Mouse (Mus musculus): ENCODE data around the gene Svs2. TPM values are rescaled to one million over a fixed set of nuclear protein-coding genes. Genes with fewer than 3 reads are reported as not detected.

Gene Svs2
- polyA plus RNA-seq, 1 experiment from 2014 or later = not detected

DNA sequence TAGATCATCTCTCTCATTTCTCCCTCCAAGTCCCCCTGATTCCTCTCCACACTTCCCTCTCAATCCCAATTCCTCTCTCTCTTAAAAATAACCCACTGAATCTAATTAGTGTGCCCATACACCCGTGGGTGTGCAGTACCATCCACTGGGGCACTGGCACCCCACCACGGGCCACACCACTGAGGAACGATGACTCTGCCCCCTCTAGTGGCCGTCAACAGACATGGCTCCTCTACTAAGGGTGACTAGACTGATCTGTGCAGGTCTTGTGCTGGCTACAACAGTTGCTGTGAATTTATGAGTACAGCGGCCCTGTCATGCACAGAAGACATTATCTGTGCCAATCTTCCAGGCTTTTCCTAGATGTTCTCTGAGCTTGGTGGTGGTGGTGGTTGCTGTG lies 49.5 kb downstream of the Svs2 start:
- H3K4me1 ChIP-seq (ENCODE audit: control insufficient read depth, insufficient read depth, low read length) = no peaks in the 10 kb centered on the region

More for the DNA sequence above, 49.5 kb downstream of the Svs2 start:
- Histone ChIP-seq H3K36me3 (ENCODE audit: control insufficient read depth, insufficient read depth, low read length) (no peaks in the 10 kb centered on the region), H3K4me2 (no peak overlapping the region), H3K27ac (ENCODE audit: low read depth, low read length) (no peak overlapping the region), H3K9me3 (replicated peaks; ENCODE audit: control insufficient read depth, low read length) (no peaks in the 10 kb centered on the region), H3K4me3 (ENCODE audit: low read depth, low read length) (no peak overlapping the region), H3K9ac (ENCODE audit: low read depth, low read length) (no peak overlapping the region), H3K27me3 (ENCODE audit: control insufficient read depth, insufficient read depth, low read length) (no peaks in the 10 kb centered on the region; the same call in 1 of the 2 replicates)
- ATAC-seq (replicated peaks; ENCODE audit: insufficient number of reproducible peaks, low FRiP score, low TSS enrichment) = no peak
- WGBS (ENCODE audit: insufficient replicate concordance) = 26% methylated on average over 5 of the region's 5 CpGs

Other genes with a start within 250 kb of the Svs2 start
- 254 and 271 TPM in 2 replicates for gene Ywhab, start 243.5 kb downstream of the Svs2 start, polyA plus RNA-seq (2014; fragmentation: Nextera tagmentation; extraction: Ambion mirVana)
- gene Pabpc1l, start 213.0 kb downstream of the Svs2 start, polyA plus RNA-seq (2014; fragmentation: Nextera tagmentation; extraction: Ambion mirVana) = 0.61 and 0.66 TPM in 2 replicates
- gene Stk4, start 168.1 kb downstream of the Svs2 start, polyA plus RNA-seq (2014; fragmentation: Nextera tagmentation; extraction: Ambion mirVana) = 20.8 and 21.4 TPM in 2 replicates
- gene Tomm34, start 167.3 kb downstream of the Svs2 start, polyA plus RNA-seq (2014; fragmentation: Nextera tagmentation; extraction: Ambion mirVana) = 56.7 and 59.1 TPM in 2 replicates
- 0.13 TPM in 1 of 2 replicates, not detected in the other for gene Kcns1, start 67.4 kb downstream of the Svs2 start, polyA plus RNA-seq (2014; fragmentation: Nextera tagmentation; extraction: Ambion mirVana)
- not detected in 2 replicates for gene Wfdc5, start 55.7 kb downstream of the Svs2 start, polyA plus RNA-seq (2014; fragmentation: Nextera tagmentation; extraction: Ambion mirVana)
- gene Wfdc12, start 47.9 kb downstream of the Svs2 start, polyA plus RNA-seq (2014; fragmentation: Nextera tagmentation; extraction: Ambion mirVana) = not detected in 2 replicates
- gene Wfdc15a, start 38.3 kb downstream of the Svs2 start, polyA plus RNA-seq (2014; fragmentation: Nextera tagmentation; extraction: Ambion mirVana) = not detected in 2 replicates
- gene Wfdc15b, start 16.8 kb downstream of the Svs2 start, polyA plus RNA-seq (2014; fragmentation: Nextera tagmentation; extraction: Ambion mirVana) = not detected in 2 replicates
- not detected in 2 replicates for gene Svs3b, start 18.2 kb upstream of the Svs2 start, polyA plus RNA-seq (2014; fragmentation: Nextera tagmentation; extraction: Ambion mirVana)
- gene Svs4, start 40.0 kb upstream of the Svs2 start, polyA plus RNA-seq (2014; fragmentation: Nextera tagmentation; extraction: Ambion mirVana) = not detected in 2 replicates
- gene Svs3a, start 50.8 kb upstream of the Svs2 start, polyA plus RNA-seq (2014; fragmentation: Nextera tagmentation; extraction: Ambion mirVana) = not detected in 2 replicates
- not detected in 2 replicates for gene Svs6, start 78.3 kb upstream of the Svs2 start, polyA plus RNA-seq (2014; fragmentation: Nextera tagmentation; extraction: Ambion mirVana)
- gene Svs5, start 94.3 kb upstream of the Svs2 start, polyA plus RNA-seq (2014; fragmentation: Nextera tagmentation; extraction: Ambion mirVana) = not detected in 2 replicates
- gene Slpi, start 150.6 kb upstream of the Svs2 start, polyA plus RNA-seq (2014; fragmentation: Nextera tagmentation; extraction: Ambion mirVana) = 0.39 and 0.97 TPM in 2 replicates
- gene Rbpjl, start 164.7 kb upstream of the Svs2 start, polyA plus RNA-seq (2014; fragmentation: Nextera tagmentation; extraction: Ambion mirVana) = 0.06 and 0.19 TPM in 2 replicates
- 0.34 and 0.77 TPM in 2 replicates for gene Matn4, start 166.7 kb upstream of the Svs2 start, polyA plus RNA-seq (2014; fragmentation: Nextera tagmentation; extraction: Ambion mirVana)
- 33.9 and 34.6 TPM in 2 replicates for gene Sdc4, start 205.4 kb upstream of the Svs2 start, polyA plus RNA-seq (2014; fragmentation: Nextera tagmentation; extraction: Ambion mirVana)
- 37.0 and 42.3 TPM in 2 replicates for gene Sys1, start 218.5 kb upstream of the Svs2 start, polyA plus RNA-seq (2014; fragmentation: Nextera tagmentation; extraction: Ambion mirVana)
- gene Gm20458, start 222.5 kb upstream of the Svs2 start, polyA plus RNA-seq (2014; fragmentation: Nextera tagmentation; extraction: Ambion mirVana) = 4.8 and 8.4 TPM in 2 replicates
- gene Trp53tg5, start 235.3 kb upstream of the Svs2 start, polyA plus RNA-seq (2014; fragmentation: Nextera tagmentation; extraction: Ambion mirVana) = not detected in 2 replicates
- gene Dbndd2, start 247.6 kb upstream of the Svs2 start, polyA plus RNA-seq (2014; fragmentation: Nextera tagmentation; extraction: Ambion mirVana) = 16.5 and 21.9 TPM in 2 replicates

All from heart, embryonic 11.5 days (tissue).